Mouse (Mus musculus): ENCODE results near the gene Cyp2e1. TPM values are rescaled to one million over a fixed set of nuclear protein-coding genes. Genes with fewer than 3 reads are reported as not detected.
"Not testable (repeated sequence)": the region's sequence is repeated elsewhere in the genome, so short reads cannot be mapped to it uniquely, and the experiment has no call there.

Gene Cyp2e1
- polyA plus RNA-seq (2015; fragmentation: Nextera tagmentation; extraction: Ambion mirVana), result 0.13 and 0.18 TPM in 2 replicates

DNA sequence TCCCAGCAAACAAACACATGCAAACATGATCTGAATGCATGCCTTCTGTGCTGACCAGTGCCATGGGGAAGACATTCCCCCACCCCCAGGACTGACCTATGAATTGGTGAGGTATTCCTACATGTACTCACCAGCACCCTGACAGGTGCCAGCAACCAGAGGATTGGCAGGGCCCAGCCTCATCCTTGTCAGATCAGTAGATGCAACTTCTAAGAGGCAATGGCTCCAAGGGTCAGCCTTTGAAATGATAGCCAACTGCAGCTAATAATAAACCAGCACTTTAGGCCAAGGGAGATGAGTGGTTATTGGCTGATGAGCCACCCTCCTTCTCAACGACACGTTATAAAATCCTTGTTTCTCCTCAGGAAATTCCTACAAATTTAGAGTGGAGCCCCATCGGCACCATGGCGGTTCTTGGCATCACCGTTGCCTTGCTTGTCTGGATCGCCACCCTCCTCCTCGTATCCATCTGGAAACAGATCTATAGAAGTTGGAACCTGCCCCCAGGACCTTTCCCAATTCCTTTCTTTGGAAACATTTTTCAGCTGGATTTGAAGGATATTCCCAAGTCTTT, at the start of gene Cyp2e1:
Gene Cyp2e1, plus strand, starts transcription at position 293 of the 574 bp plus-strand sequence.
- DNase-seq (ENCODE audit: low spot score), result no peak

DNA sequence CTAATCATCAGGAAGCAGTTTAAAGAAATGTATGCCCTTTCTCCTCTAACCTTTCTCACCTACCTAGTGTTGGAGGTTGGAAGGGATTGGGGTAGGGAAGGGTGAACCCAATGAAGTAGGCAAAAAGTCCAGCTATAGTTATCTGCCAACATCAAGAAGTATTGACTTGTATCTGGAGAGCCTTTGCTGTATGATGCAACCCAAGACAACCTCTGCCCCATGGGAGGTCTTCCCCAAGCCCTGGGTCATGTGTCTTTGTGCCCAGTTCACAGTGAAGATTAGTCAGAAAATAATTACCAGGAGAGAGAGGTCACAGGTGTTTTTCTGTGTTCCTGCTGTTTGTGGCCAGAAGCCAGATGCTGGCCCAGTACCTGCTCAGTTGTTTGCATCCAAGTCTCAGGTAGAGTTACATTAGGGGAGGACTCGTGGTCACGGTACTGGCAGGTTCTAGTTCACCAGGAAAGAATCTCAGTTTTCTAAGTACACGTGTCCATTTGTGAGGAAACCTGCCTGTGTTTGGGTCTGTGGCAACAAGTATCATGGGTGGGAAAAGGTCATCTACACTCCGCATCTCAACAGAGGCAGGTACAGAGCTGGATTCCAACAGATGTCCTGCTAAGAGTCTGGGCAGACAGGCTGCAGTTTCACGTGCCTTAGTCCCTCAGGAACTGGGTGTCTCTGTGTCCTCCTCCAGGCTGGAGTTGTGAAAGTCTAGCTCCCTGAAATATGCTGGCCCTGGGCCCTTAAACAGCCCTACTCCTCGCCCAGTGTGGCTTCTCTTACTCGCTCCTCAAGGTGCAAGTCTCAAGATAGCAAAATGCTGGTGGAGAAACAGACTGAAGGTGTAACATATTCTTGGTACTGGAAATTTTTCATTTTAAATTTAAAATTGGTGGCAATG, 46.1 kb upstream of the Cyp2e1 start:
- no peak for DNase-seq (ENCODE audit: low spot score)

DNA sequence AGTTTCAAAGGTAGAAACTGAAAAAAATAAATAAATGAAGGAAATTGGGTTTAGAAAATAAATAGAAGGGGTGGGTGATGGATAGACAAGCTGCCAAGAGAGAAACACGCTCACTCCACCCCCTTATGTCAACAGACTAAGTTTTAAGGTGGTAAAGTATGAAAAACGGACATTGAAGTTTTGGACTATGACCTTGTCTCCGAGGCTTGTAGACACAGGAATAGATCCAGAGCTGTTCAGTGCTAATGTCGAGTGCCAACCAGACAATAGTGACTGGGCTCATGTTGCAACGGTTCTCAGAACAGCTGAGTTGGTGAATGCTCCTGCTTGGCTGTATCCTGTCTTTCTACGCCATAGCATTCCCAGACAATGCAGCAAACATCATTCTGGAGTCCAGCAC, 42.4 kb upstream of the Cyp2e1 start:
- no peak for DNase-seq (ENCODE audit: low spot score)

GRCm38 (mm10) chr7:140725558-140725957, 38.0 kb upstream of the Cyp2e1 start:
- no peak for DNase-seq (ENCODE audit: low spot score)

DNA sequence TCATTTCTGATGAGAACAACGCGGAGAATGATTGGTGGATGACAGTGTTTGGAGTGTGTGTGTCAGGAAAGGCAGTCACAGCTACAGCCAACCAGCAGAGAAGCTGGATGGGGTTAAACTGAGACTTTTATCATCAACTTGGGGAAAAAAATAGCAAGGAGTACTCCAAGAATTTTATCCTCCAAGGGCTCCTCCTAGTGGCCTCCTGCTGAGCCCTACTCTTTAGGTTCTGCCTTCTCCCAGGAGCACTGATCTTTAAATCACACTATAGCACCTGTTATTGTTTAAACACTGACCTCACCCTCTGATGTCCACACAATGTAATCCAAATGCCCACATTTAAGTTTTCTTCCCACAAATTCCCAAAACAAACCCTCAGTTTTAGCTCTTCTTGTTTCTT, 30.4 kb upstream of the Cyp2e1 start:
- peak; percentile 12 for DNase-seq (ENCODE audit: low spot score)

GRCm38 (mm10) chr7:140747402-140747801, 16.1 kb upstream of the Cyp2e1 start:
- DNase-seq (ENCODE audit: low spot score), result no peak

- no peak for DNase-seq (ENCODE audit: low spot score)
Observed at GRCm38 (mm10) chr7:140748116-140748826, 15.3 kb upstream of the Cyp2e1 start.

GRCm38 (mm10) chr7:140748827-140749160, 14.7 kb upstream of the Cyp2e1 start:
- DNase-seq (ENCODE audit: low spot score), result no peak

GRCm38 (mm10) chr7:140754556-140754955, 9.0 kb upstream of the Cyp2e1 start:
- no peak for DNase-seq (ENCODE audit: low spot score)

DNA sequence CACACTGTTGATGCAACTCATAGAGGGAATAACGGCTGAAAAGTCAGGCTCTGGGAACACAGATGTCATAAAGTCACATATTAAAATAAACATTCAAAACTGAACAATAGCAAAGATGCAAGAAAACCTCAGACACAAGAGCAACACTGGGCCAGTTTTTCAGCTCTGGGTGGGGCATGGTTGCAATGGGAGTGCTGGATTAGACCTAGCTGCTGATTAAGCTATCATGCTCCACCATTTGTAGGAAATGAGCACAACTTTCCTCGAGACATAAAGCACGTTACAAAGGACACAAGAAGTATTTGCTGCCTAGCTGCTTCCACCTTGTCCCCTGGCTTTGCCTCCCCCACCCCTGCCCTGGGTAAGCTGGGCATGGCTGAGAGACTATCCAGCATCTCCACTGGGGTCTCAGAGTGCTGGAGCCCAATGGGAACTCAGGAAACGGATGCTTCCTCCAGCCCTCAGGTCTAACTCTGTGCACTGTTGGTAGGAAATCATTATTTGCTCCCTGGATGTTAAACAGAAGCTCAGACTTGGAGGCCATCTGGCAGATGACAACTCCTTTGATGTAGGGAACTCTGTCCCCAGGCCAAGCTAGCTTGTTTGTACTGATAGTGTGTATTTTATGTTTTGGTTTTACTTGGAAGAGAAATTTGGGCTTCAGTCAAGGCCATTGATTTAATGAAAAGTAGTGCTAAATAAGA, 7.2 kb upstream of the Cyp2e1 start:
- no peak for DNase-seq (ENCODE audit: low spot score)

DNA sequence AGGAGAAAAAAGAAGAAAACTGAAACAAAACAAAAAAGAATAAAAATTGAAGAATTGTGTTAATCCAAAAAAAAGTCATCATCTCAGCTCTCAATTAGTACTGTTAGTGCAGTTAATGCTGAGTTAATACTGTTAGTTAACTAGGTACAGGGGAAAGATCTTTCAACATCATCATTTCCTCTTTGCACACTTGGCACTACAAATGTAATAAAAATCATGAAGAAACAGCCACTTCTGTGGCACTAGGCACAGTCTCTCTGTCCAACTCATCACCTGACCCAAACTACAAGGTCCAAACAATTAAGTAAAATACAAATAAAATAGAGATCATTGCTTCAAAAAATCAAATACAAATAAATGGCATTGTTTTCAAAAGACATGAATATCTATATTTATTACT, 2.9 kb upstream of the Cyp2e1 start:
- no peak for DNase-seq (ENCODE audit: low spot score)

DNA sequence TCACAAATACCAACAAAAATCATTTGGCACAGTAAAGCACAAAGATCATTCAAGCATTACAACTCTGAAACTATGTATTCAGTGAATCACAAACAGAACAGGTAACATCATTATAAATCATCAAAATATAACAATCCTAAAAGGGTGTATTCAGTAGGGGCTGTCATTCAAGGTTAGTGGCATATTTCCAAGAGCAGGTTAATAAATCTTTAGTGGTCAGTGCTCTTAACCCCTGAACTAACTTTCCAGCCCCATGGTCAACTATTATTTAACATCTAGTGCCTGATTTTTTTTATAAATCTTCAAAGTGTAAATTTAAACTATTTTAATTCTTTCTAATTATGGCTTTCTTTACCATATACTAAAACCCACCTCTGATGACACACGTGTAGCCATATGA, 1.9 kb downstream of the Cyp2e1 start:
- DNase-seq (ENCODE audit: low spot score), result not testable (repeated sequence)

GRCm38 (mm10) chr7:140765888-140766739, 2.6 kb downstream of the Cyp2e1 start:
- peak; percentile 41 for DNase-seq (ENCODE audit: low spot score)

GRCm38 (mm10) chr7:140780548-140780947, 17.0 kb downstream of the Cyp2e1 start:
- no peak for DNase-seq (ENCODE audit: low spot score)

DNA sequence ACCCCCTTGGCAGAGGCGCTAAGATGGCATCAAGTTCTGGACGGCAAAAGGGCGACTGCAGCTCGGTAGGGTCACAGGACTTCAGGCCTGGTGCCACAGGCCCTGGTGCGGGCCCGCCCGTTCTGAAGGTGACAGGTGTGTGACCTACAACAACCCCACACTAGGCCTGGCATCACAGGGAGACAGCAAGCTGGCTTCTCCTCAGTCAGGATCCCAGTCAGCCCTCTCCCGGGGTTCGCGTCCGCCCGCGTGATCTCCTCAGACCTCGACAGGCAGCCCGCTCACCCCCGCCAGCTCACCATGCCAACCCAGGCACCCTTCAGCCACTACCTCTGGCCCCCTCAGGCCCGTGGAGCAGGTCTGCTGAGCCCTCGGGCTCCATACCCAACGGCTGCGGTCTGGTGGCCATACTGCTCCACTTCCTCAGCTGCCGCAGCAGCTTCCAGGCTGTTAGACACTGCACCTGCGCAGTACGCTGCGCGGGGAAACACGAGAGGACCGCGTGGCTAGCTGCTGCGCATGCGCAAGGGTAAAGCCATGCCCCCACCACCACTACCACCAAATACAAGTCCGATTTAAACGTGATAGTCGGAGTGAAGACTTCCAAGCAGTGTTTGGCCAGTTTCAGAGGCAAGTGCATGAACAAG, 24.0 kb downstream of the Cyp2e1 start, which contains the start of gene Syce1:
Gene Syce1, minus strand, starts transcription at position 447 of the 647 bp plus-strand sequence.
- no peak for DNase-seq (ENCODE audit: low spot score)

GRCm38 (mm10) chr7:140788053-140788435, 24.5 kb downstream of the Cyp2e1 start:
- DNase-seq (ENCODE audit: low spot score), result no peak

GRCm38 (mm10) chr7:140793541-140793940, 30.0 kb downstream of the Cyp2e1 start:
- no peak for DNase-seq (ENCODE audit: low spot score)

DNA sequence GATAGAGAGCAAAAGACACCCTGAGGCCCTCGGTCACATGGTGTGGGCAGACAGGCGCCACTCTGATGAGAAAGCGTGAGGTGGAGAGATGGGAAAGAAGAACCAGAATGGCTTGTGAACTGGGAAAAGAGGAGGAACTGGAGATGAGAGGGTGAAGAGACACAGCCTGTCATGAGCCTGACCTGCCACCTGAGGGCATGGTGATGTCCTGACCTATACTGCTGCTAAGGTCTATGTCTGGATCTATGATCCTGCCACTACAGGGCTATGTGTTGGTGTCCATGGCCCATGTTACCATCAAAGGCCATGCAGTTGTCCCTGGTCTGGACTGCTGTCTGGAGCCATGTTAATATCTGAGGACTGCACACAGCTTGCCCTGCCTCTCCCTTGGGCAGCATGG, 34.1 kb downstream of the Cyp2e1 start:
- DNase-seq (ENCODE audit: low spot score), result no peak

DNA sequence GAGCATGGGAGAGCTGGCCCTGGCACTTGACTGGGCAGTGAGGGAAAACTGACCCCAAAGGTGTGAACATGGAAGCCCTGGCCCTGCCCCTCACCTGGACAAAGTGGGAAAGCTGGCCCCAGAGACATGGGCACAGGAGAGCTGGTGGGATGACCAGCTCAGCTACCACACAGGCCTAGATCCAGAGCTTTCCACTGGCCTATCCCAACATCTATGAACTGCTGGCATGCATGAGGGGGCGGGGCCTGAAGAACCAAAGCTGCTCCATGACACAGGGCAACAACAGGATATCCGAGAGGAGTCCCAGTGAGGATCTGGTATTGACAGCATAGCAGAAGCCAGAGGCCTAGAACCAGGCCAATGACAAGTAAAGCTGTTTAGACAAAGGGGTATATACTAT, 34.7 kb downstream of the Cyp2e1 start:
- no peak for DNase-seq (ENCODE audit: low spot score)

DNA sequence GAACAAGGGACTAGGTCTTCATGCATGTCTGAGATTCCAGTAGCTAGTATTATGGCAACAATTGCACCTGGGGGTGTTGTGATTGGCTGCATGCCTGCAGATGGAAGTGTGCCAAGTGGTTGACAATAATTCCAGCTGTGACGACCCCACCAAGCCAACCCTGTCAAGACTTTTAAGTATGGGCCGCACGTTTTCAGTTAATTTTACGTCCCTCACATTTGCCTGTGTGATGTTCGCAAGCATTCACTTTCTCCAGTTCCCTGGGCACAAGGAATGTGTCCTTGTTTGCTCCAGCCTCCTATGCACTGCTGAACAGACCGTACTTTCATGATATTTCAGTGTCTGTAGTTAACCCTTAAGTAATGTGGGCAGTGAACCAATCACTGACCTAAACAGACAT, 39.1 kb downstream of the Cyp2e1 start:
- no peak for DNase-seq (ENCODE audit: low spot score)

All from thymus, postnatal 0 days (tissue).